Mouse (Mus musculus): ENCODE data around the gene Sel1l2.
"Not testable (repeated sequence)": the region's sequence is repeated elsewhere in the genome, so short reads cannot be mapped to it uniquely, and the experiment has no call there.

Gene Sel1l2

DNA sequence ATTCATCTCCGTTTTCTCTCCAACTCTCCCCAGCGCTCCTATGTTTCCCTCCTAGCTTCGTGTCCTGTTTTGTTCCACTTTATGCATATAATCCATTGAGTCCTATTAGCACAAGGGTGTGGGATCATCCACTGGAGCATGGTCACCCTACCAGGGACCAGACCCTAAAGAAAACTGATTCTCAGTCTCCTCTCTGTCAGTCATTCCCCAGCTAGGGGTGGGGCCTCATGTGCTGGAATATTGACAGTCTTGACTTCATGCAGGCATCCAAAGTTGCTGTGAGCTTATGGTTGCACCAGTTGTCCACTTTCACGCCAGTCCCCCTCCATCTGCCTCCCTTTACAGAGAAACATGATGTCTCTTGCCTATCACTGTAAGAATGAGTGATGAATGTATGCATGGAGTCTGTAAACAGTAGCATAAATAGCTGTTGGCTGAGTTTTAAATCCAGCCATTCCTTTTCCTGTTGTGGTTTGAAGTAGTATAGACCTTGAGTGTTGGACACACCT, 174.9 kb downstream of the Sel1l2 start:
- DNase-seq (ENCODE audit: low spot score): no peak

DNA sequence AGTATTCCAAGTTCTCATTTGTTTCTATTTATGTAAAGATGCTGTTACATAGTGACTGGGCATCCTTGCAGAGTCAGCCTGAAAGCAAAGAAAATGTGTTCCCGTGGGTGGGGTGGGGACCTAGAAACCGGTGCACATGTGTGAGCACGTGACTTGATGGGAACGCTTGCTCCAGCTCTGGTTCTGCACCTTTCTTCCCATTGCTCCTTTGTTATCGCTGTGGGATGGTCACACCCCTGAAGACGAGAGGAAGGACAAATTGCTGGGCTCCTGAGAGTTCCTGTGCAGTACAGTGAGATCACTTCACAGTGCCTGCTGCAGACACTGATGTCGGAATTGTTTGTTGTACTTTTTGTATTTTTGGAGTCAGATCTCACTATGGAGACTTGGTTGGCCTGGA, 185.8 kb downstream of the Sel1l2 start:
- no peak for DNase-seq (ENCODE audit: low spot score)

DNA sequence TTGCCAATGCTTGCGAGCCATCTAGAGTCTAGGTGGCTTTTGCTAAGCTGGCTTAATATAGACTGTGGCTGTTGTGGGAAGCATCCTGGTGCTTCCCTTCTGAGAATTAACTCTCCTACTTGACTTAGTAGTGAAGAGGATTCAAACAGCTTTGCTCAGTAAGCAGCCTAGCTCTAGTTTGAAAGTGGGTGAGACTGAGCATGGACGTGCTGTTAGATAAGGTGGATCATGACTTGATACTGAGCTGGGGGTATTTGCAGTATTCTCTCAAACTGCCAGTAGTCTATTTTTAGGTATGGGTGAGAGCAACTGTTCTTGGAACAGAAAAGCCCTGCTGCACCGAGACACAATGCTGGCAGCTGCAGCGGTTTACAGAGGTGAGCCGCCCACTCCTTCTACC, 186.9 kb downstream of the Sel1l2 start:
- DNase-seq (ENCODE audit: low spot score): no peak

DNA sequence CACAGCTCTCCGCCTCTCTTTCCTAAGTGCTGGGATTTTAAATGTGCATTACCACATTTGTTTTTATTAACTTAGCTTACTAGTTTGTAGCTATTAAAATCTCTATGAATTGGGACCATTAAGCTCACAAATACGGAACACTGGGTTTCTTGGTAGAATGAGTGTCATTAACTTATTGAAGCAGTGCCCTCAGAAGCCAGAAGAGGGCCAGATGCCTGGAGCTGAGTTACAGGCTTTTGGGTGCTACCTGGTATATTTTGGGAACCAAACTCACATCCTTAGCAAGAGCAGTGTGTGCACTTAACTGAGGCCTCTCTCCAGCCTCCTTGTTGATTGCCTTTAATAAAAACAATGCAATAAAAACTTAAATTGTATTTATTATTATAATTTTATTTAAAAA, 188.8 kb downstream of the Sel1l2 start:
- DNase-seq (ENCODE audit: low spot score): no peak

DNA sequence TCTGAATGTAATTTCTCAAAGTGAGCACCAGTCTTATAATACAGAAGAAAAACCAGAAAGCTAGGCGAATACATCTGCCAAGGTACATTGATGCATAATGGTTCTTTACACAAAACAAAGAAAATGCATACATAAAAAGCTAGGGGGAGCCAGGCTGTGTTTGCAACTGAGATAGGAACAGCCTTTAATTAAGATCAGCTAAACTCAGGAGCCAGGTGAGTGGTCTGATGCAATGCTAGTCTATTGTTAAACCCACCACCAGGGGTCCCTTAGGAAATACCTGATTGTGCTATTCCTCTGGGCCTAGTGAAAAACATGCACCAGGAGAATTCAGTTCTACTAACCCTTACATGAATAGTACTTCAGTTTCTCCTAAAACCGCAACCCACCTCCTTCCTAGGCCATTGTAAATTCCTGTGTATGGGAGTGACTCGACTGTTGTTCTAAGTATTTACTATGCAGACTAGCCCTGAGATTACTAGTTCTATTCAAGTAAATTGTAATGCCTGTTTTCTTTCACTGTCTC, 203.8 kb downstream of the Sel1l2 start:
- DNase-seq (ENCODE audit: low spot score): not testable (repeated sequence)

All from urinary bladder, postnatal 14 days (tissue).